Mouse (Mus musculus) forebrain, embryonic 10.5 days (tissue): ENCODE measurements around the gene Gm3752. TPM values are rescaled to one million over a fixed set of nuclear protein-coding genes. Genes with fewer than 3 reads are reported as not detected.
"Not testable (repeated sequence)": the region's sequence is repeated elsewhere in the genome, so short reads cannot be mapped to it uniquely, and the experiment has no call there.

Experiments
- DNase-seq: peaks from one replicate; pipeline ENCODE4 v3.0.0-alpha.2; 2017; ENCODE audit warnings: low spot score; ENCODE audit errors: extremely low spot score
- H3K27ac ChIP-seq: fragments of 300-500 bp; sonication (generic); 2 replicates; pipeline ENCODE4 v1.5.1; 2016; ENCODE audit warnings: mild to moderate bottlenecking
- H3K27me3 ChIP-seq: fragments of 300-500 bp; sonication (generic); 2 replicates; pipeline ENCODE4 v1.6.1; 2016; ENCODE audit warnings: mild to moderate bottlenecking; ENCODE audit not compliant: poor library complexity, severe bottlenecking
- H3K36me3 ChIP-seq: fragments of 300-500 bp; sonication (generic); replicated peaks from 2 replicates; pipeline ENCODE4 v1.6.1; 2016; ENCODE audit warnings: mild to moderate bottlenecking, moderate library complexity
- H3K4me1 ChIP-seq: fragments of 300-500 bp; sonication (generic); 2 replicates; pipeline ENCODE4 v1.6.1; 2016
- H3K4me3 ChIP-seq: fragments of 300-500 bp; sonication (generic); 2 replicates; pipeline ENCODE4 v1.5.1; 2016; ENCODE audit warnings: mild to moderate bottlenecking, moderate library complexity
- H3K9me3 ChIP-seq: fragments of 300-500 bp; sonication (generic); 2 replicates; pipeline ENCODE4 v1.6.1; 2016; ENCODE audit warnings: mild to moderate bottlenecking, moderate library complexity
- WGBS: fragments of 180-500 bp; shearing (Covaris S2); methylation state at CpG from one replicate; pipeline ENCODE4 v1.1.7; 2016; 5-methylcytosine and 5-hydroxymethylcytosine counted together
- polyA plus RNA-seq: library from polyadenylated mRNA; unstranded; fragments of >200 nt; fragmentation: Nextera tagmentation; extraction: Ambion mirVana; gene quantifications from 2 replicates; pipeline ENCODE4 v1.2.1, GENCODE M21; 2016

The Gm3752 gene
- 1.2 and 1.4 TPM in 2 replicates for polyA plus RNA-seq

DNA sequence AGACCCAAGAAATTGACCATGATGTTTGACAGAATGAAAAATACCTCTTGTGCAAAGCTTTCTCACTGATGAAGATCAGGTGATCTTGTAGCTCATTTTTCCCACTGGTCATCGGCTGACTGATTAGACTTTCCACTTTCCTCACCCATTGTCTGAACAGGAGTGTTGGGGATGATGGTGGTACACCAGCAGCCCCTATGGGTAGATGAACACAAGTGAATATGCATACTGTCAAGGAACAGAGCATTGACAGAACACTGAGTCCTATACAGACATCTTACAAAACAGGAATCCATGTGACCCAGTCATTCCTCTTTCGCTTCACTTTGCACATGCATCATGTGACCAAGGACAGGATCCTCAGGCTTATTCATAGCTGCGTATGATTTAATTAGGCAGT is at the start of gene Gm3752:
TSS of gene Gm3752 (minus strand) at position 101 of the 400 bp plus-strand sequence.
- DNase-seq, H3K4me1 ChIP-seq, H3K36me3 ChIP-seq, H3K27ac ChIP-seq, H3K27me3 ChIP-seq, H3K4me3 ChIP-seq, H3K9me3 ChIP-seq: not testable (repeated sequence)
- WGBS = 91% methylated on average over 1 of the region's 3 CpGs

DNA sequence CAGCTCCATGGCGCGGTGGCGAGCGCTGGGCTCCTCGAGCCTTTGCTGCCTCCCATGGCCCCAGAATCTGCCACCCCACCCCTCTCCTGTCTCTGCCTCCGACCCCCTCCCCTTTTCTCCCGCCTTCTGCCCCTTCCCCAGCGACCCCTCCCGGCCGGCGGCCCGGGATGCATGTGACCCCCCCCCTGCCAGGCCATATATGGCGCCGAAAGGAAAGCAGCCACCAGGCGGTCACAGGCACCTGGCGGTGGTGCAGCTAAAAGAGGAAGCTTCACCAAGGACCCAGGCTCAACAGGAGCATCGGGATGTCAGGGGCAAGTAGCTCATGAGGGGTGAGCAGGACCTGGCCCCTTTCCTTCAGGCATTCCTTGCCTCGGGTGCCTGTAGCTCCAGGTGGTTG is 5.2 kb upstream of the Gm3752 start:
- H3K4me3 ChIP-seq = peak overlapping the region; percentile 50
- peak; percentile 16 for DNase-seq
- H3K36me3 ChIP-seq, H3K4me1 ChIP-seq, H3K9me3 ChIP-seq, H3K27me3 ChIP-seq: not testable (repeated sequence)
- peak overlapping the region; percentile 82 for H3K27ac ChIP-seq
- 2% methylated on average over 13 of the region's 18 CpGs for WGBS

DNA sequence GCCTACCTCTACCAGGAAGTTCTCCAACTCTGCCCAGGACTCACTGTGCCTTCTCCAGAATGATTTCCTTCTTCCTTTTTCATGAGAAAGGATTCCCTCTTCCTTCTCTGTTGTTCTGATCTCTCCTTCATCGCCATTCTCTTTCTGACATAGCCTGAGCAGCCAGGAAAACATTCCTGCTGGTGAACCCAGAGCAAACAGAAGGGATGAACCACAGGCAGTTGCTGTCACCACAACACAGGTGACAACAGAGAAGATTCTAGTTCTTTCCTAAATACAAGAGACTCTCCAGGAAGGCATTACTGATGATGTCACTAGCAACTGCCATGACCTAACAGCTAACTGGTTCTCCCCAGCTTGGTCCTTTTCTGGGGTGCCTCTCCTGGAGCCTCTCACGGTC is 32.7 kb downstream of the Gm3752 start, which contains the start of gene Gm3755:
TSS of gene Gm3755 (minus strand) at position 101 of the 400 bp plus-strand sequence.
- DNase-seq, H3K27ac ChIP-seq, H3K9me3 ChIP-seq, H3K36me3 ChIP-seq, H3K4me1 ChIP-seq, H3K4me3 ChIP-seq, H3K27me3 ChIP-seq: not testable (repeated sequence)
- no CpG with 5 or more reads among the region's 2 CpGs for WGBS

DNA sequence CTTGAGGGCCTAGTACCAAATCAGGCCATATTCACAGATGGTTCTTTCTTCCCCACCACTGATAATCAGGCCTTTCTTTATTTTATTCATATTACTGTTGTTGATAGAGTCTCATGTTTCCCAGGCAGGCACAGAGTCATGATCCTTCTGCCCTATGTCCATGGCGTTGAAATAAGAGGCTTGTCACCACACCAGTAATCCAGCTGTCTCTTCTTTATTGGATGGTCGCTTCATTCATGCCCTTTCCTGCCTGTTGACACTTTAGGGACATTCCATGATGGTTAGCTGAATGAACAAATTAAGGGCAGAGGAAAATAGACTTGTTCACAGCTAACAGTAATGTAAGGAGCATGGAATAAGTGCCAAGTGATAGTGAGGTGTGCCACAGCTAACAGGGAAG is 61.1 kb downstream of the Gm3752 start:
- H3K4me1 ChIP-seq, H3K9me3 ChIP-seq, H3K4me3 ChIP-seq, H3K27ac ChIP-seq, H3K27me3 ChIP-seq, DNase-seq, H3K36me3 ChIP-seq: not testable (repeated sequence)
- 78% methylated on average over 2 of the region's 2 CpGs for WGBS

Other genes starting within 250 kb of the Gm3752 start
- gene Gm3727, start 219.0 kb downstream of the Gm3752 start, polyA plus RNA-seq = not detected in 2 replicates
- 1.6 and 1.9 TPM in 2 replicates for gene Gm3739, start 168.7 kb downstream of the Gm3752 start, polyA plus RNA-seq
- gene Gm5797, start 151.4 kb downstream of the Gm3752 start, polyA plus RNA-seq = not detected in 2 replicates
- not detected in 2 replicates for gene Gm8374, start 118.6 kb downstream of the Gm3752 start, polyA plus RNA-seq
- not detected in 2 replicates for gene Gm3755, start 32.8 kb downstream of the Gm3752 start, polyA plus RNA-seq
- 0.58 and 0.90 TPM in 2 replicates for gene Gm3558, start 84.8 kb upstream of the Gm3752 start, polyA plus RNA-seq
- gene Gm10338, start 111.8 kb upstream of the Gm3752 start, polyA plus RNA-seq = not detected in 2 replicates
- not detected in 2 replicates for gene Gm10128, start 160.2 kb upstream of the Gm3752 start, polyA plus RNA-seq